Mouse (Mus musculus) liver (tissue): ENCODE measurements around the gene Zzef1.

Source experiments
- DNase-seq: peaks from one replicate; pipeline ENCODE4 v3.0.0-alpha.2; 2020; ENCODE audit warnings: mixed read lengths

The Zzef1 gene

DNA sequence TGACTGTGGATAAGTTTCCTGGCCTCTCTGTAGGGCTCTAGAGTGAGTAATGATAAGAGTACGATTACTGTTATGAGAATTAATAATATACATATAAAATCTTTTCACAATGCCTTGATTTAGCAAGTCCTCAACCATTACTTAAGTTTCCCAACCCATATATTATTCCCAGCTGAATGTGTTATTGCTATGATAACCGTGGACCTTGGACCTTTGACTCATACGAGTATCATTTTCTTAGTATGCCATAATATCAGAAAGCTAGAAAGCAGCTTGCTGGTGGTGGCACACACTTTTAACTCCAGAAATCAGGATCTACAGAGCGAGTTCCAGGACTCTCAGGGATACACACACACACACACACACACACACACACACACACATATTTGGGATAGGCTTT lies 12.0 kb downstream of the Zzef1 start:
- DNase-seq, result no peak

DNA sequence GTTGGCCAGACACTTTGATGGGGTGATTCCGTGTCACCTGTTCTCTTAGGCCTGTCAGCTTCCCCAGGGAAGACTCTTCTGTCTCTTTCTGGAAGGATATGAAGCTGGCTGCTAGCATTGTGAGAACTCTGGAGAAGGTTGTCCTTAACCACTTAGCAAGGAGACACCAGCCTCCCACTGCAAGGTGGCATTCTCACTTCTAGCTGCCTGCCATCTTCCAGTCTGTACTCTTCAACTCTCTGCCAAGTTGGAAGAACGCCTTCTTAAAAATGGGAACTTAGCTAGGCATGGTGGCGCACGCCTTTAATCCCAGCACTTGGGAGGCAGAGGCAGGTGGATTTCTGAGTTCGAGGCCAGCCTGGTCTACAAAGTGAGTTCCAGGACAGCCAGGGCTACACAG lies 17.7 kb downstream of the Zzef1 start:
- no peak for DNase-seq

DNA sequence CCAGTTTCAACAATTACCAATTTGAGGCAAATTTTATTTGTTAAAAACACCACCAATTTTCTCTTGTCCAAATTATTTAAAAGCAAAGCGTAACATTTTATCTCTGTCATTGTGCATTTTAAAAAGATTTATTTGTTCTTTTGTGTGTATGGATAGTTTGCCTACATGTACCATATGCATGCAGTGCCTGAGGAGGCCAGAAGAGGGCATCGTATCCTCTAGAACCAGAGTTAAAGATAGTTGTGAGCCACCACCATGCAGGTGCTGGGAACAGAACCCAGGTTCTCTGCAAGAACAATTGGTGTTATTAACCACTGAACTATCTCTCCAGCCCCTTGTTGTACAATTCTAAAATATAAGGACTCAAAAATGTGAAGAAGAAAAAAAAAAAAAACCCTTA lies 18.2 kb downstream of the Zzef1 start:
- peak; percentile 22 for DNase-seq

DNA sequence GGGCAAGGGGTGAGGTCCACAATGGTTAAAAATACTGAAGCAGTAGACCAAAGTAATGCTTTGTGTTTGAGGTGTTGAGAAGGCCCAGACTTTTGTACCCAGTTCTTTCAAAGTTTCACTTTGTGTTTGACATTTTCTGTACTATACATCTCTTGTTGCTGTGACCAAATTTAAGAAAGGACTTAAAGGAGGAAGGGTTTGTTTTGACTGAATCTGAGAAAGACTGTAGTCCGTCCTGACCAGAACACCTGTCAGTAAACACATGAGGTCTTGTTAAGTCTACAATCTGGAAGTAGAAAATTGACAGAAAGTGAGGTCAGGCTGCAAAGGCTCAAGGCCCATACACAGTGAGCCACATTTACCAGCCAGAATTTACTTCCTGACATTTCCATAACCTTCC lies 20.8 kb downstream of the Zzef1 start:
- DNase-seq, result no peak

DNA sequence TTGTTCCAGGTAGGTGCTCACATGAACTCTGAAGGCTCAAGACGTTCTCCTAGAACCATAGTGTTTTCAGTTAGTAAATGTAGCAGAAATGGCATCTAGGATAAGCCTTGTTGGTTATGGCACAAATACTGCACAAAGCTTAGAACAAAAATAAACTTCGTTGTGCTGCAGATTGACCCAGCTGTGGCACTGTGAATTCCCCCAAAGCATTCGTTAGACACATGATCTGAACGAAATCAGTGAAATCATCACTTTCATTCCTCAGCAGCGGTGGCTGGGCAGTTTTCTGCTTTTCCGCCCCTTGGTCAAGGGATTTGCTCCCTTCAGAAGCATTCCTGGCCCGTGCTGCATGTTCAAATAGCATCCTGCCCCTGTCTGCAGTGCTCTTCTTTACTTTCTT lies 22.0 kb downstream of the Zzef1 start:
- DNase-seq, result no peak

DNA sequence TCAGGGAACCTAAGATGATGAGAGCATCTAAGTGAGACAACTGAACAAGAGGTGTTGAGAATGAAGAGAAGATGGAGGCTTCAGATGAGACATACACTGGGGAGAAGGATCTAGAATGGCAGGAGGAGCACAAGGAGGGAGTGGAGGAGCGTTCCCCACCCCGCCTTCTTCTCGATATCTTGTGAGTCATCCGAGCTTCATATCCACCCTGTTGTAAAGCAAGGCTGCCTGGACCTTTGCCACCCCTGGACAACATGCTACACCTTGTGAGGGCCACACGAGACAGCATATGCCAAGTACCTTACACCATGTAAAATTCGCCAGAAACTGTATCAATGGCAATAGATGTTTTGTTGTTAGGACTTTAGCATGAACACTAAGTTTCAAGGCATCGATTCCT lies 25.0 kb downstream of the Zzef1 start:
- DNase-seq, result no peak

DNA sequence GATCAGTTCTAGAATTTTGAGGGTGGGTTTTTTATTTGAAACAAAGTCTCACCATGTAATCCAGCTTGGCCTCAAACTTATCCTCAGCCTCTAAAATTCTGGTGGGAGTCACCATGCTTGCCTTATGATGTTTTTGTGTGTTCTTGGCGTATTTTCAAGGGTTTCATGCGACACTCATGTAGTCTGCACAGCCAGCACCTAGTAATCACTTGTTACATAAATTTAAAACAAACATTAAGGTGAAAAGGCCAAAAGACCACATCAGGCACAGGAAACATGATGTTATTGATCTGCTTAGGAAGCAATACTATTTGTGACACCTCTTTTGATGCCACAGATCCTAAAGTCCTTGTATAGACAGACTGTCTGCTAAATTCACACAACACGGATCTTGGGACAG lies 33.8 kb downstream of the Zzef1 start:
- no peak for DNase-seq

DNA sequence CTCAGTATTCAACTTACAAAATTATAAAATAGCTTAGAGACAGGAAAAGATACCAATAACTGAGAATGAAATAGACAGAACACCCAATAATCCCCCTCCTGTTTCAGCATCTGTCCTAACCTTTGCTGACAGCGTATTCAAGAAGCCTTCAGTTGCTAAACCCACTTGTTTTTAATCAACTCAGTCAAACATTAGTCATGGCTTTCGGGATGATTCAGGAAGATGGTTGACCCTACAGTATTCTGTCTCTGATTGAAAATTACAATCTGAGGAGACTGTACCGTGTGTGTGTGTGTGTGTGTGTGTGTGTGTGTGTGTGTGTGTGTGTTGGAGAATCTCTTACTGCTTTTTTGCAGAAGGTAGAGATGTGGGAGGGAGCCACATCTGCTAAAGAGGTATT lies 46.7 kb downstream of the Zzef1 start:
- DNase-seq, result no peak

DNA sequence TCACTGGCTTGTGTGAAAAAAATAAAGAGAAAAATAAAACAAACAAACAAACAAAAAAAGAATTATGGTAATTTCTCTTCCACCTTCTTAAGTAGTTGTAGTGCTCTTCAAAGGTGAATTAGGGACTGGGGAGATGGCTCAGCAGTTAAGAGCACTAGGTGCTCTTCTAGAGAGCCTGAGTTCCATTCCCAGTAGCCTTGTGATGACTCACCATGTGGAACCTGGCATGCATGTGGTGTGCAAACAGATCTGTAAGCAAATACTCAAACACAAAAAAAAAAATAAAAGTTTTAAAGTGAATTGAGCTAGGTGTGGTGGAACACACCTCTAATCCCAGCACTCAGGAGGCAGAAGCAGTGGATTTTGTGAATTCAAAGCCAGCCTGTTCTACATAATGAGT lies 47.5 kb downstream of the Zzef1 start:
- no peak for DNase-seq

DNA sequence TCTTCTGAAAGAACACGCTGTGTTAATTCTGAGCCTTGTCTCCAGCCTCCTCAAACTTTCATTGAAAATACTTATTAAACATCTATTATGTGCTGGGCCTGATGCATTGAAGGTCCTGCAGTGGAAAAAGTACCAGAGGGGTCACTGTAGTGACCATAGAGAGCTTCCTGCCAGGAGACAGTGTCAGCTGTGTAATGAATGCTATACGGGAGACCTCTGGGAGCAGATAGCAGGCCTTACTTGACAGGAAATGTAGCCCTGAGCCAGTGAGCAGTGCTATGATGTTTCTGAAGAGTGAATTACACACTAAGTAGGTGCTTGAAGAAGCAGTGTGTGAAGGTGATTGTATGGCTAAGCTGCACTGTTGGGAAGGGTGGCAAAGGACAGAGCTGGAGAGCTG lies 49.5 kb downstream of the Zzef1 start:
- DNase-seq, result no peak

DNA sequence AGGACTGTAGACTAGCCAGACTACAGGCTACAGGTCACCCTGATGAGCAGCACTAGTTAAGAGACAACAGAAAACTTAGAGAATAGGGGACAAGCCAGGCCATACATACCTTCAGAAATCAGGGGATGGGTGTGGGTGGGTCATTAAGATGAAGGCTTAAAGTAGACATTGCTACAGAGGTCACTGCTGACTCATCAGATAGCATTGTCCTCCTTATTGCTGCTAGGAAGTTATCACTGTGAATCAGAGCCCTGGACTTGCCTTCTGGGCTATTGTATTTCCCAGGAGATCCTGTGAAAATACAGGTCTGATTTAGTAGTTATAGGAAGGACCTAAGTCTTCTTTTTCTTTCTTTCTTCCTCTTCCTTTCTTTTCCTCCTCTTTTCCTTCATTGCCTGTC lies 50.7 kb downstream of the Zzef1 start:
- DNase-seq, result no peak

DNA sequence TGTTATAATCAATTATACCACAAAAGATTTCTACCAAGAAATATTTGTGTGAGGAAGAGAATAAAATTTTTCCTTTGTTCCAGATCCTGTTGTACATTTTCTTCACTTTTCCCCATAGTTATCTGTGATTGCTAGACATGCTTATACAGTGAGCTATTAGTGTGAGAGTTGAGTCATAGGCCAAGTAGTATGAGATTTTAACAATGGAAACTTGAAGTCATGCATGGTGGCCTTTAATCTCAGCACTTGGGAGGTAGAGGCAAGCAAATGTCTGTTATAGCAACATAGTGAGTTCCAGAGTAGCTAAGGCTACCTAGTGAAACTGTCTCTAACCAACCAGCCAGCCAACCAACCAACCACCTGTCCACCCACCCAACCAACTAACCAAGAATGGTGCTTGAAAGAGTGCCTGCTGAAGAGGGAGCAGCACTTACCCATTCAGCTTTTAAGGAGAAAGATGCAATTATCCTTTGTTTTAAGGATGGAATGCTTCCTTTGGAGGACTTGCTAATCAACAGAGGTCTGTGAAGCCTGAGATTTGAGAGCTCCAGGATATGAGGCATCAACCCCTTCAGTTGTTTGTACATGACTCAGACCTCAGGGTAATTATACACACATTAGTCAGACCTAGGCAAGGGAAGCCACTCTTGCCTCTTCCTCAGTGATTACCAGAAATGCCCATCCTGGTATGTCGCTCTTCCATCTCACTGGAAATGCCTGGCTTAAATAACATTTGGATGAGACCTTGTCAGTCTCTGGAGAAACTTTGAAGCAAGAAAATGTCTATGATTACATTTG lies 52.0 kb downstream of the Zzef1 start:
- no peak for DNase-seq

DNA sequence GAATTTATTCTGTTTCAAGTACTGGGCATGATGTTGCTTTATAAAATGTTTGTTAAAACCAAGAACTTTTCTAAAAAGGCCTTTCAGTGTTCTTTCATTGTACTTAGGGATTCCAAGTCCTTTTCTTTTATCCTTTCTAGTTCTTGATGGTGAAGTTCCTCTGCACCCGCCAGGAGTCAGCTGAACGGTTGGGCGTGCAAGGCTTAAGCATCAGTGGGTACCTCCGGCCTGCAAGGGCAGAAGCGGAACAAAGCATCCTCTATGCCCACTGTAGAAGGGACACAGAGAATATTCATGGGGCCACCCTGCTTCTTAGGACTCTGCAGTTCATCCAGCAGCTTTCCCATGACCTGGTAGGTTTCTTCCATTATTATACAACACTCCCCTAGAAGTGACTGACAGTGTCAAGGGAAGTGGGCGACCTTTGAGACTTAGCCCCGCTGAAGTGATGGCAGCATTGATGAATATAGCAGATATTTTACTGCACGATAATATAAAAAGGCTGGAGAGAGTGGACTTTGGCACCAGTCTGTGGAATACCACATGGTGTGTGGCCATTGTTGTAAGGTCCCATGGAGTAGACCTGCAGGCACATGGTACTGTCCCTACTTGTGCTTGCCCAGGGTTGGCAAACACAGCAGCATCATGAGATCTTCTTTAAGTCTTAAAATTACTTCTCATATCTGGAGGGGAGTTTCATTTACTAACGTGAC lies 54.5 kb downstream of the Zzef1 start:
- no peak for DNase-seq

DNA sequence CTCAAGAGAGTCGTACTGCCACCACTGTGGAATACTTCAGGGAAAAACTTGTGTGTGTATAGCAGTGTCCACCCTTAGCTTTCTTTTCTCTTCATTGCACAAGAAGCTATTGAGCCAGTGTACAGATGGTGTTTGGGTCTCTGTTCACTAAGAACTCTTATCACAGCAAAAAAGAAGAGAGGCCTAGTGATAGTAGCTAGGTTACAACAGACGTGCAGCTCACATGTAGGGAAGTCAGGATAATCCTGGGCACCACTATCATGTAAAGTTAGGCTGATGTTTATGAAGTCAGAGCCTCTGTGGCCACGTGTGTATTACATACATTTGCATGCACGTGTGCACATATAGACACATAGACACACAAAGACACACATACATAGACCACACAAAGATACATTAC lies 55.2 kb downstream of the Zzef1 start:
- DNase-seq, result no peak

DNA sequence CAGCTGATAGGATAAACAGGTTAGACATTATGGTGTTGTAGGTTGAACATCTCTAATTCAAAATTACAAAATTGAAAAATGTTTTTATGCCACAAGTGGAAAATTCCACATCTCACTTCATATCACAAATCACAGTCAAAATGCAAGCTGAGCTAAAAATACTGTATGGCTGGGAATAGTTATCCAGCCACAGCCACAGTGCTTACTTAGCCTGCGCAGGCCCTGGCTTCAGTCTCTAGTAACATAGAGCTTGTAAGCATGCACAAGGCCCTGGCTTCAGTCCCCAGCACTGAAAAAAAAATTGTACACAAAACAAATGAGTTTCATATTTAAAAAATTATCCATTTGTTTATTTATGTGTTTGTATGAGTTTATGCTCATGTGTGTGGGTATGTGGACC lies 56.1 kb downstream of the Zzef1 start:
- DNase-seq, result no peak

DNA sequence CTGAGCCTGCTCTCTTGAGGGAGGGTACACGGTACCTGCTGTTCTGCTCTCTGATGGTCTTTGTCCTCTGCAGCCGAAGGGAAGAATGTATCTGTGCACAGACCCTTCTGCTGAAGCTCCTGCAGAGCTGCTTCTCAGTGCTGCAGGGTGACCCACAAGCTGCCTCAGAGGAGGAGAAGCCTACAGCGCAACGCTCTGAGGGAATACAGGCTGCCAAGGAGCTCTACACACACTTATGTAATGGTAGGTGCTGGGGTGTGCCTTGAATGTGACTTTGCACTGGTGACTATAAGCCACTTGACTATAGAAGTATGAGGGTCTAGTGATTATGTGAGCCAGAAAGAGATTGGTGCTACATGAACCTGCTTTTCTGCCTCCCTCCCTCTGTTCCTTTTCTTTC lies 57.1 kb downstream of the Zzef1 start:
- DNase-seq, result no peak

DNA sequence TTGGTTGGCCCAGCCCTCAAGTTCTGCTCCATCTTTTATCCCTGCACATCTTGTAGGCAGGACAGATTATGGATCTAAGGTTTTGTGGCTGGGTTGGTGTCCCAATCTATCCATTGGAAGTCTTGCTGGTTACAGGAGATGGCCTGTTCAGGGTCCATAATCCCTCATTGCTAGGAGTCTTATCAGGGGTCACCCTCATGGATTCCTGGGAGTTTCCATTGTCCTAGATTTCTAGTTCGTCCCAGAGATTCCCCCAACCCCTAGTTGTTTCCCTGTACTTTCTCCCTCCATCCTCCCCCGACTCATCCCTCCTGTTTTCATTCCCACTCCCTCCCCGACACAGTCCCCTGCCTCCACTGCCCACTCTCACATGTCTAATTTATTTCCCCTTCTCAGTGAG lies 58.2 kb downstream of the Zzef1 start:
- DNase-seq, result no peak

DNA sequence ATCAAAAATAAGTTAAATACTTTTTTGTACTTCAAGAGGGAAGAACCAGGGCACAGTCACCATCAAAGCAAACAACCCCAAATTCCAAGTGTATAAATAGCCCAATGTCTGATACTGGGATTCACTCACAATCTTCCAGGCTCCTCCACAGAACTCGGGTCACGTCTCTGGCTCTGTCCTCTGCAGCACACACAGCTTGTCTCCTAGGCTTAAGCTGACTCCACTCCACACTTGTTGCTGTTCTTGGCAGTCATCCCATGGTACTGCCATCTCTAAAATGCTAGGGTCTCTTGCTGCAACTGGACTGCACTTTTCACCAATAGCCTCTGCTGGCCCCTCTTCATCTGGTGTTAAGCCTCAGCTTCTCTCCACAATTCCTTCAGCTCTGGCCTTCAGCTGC lies 60.7 kb downstream of the Zzef1 start:
- DNase-seq, result no peak

DNA sequence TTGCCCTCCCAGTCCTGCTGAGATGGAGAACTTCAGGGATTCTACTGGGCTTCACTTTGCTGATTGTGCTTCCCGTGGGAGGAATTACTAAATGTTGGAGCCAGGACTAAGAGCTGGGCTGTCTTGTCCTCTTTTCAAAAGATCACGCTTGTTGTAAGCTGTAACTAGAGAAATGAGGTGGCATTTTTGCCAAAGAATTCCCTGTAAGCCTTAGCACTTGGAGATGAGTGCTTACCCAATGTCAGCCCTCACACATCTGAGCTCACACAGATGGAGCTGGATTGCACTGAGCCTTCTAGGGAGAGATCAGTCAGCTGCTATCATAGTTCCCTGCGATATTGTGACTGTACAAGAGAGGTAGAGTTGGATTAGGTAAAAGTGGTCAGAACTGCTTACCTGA lies 65.2 kb downstream of the Zzef1 start:
- DNase-seq, result no peak

DNA sequence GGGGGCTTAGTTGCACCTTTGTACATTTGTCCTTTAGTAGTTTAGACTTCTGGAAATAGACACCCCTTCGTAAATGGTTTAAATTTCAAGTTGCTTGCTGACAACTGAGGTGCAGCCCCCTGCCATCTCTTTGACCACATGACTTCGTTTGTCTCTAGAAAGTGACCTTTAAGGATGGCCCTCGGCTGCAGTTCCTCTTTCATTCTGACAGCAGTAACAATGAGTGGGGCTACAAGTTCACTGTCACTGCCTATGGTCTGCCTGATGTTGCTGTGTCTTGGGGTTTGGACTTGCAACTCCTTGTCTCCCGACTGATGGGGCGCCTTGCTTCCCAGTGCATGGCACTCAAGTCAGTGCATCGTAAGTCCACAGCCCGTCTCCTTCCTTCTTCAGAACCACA lies 70.4 kb downstream of the Zzef1 start:
- no peak for DNase-seq

DNA sequence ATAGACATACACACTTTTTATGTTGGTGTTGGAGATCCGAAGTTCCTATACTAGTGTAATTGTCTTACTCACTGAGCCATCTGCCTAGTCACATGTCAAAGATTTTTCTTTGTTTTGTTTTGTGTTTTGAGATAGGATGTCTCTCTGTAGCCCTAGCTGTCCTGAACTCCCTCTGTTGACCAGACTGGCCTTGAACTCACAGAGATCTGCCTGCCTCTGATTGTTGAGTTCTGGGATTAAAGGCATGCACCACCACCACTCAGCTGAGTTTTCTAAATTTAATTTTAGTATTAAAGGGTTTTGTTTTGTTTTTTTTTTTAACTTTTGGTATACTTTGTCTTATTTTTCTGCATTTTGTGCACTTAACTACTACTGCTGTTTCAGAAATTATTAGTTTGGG lies 76.0 kb downstream of the Zzef1 start:
- DNase-seq, result no peak

DNA sequence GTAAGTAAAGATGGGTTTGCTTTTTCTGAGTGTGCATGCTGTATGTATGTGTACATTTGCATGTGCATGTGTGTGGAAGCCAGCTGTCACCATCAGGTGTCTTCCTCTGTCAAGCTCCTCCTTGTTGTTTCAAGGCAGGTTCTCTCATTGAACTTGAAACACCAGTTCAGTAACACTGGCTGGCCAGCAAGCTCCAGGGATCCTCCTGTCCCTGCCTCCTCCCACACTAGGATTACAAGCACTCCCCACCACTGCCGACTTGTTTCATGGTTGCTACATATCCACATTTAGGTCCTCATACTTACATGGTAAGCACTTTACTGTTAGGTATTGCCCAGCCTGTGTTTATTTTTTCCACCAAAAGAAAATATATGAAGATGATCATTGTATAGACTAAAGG lies 96.6 kb downstream of the Zzef1 start:
- DNase-seq, result no peak

DNA sequence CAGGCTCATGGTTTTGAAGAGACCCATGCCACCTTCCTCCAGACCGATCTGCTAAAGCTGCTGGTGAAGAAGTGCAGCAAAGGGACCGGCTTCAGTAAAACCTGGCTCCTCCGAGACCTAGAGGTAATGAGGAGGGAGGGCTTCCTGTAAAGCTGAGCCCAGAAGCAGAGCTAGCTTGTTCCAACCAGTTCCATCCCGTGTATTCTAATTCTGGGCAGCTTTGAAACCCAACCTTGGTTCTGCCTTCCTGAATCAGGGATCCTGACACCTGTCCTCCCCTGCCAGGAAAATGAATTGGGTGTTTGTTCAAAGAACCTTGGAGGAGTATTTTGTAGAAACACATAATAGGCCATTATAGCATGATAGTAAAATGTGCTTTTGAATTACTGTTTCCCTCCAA lies 112.4 kb downstream of the Zzef1 start:
- DNase-seq, result no peak

DNA sequence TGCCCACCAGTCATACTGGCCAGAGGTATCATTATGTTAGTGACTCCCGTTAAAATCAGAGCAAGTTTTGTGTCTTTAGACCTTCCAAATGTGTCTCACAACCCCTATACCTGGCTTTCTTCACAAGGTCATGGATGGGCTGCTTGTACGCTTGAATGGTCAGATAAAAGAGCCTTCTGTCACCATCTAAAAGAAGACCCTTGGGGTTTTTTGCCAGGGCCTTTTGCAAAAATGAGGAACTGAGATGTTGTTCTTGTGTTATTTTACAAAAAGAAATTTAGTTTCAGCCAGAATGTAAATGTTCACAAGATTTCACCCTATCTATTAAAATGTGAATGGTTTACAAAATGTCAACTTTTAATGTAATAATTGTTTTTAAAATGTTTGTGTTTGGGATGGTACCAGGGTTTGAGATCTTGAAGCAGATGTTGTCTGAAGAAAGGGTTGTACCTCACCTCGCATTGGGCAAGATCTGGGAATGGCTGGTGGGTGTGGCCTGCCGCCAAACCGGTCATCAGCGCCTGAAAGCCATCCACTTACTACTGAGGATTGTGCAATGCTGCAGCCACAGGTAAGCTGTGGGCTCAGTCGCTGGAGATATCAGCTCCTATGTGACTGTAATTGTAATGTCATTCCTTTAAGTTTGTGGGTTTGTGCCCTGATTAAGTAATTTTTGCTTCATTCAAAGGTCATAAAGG lies 121.4 kb downstream of the Zzef1 start:
- DNase-seq, result no peak
